Mouse (Mus musculus) midbrain, embryonic 13.5 days (tissue): Measurements from ENCODE around the gene Fsd1. TPM values are rescaled to one million over a fixed set of nuclear protein-coding genes. Genes with fewer than 3 reads are reported as not detected.

Experiments used
- ATAC-seq: fragments of 200-750 bp; cut with Nextera tagmentation; 2 replicates; pipeline ENCODE4 v1.8.0; 2017; ENCODE audit warnings: mild to moderate bottlenecking, moderate TSS enrichment, moderate library complexity
- H3K27ac ChIP-seq: fragments of 300-500 bp; sonication (generic); 2 replicates; pipeline ENCODE4 v1.5.1; 2015; ENCODE audit warnings: inconsistent platforms, mild to moderate bottlenecking, moderate library complexity
- H3K27me3 ChIP-seq: fragments of 300-500 bp; sonication (generic); 2 replicates; pipeline ENCODE4 v1.6.1; 2015; ENCODE audit warnings: mild to moderate bottlenecking, inconsistent platforms
- H3K36me3 ChIP-seq: fragments of 300-500 bp; sonication (generic); 2 replicates; pipeline ENCODE4 v1.6.1; 2015; ENCODE audit warnings: mild to moderate bottlenecking, inconsistent platforms
- H3K4me1 ChIP-seq: fragments of 300-500 bp; sonication (generic); replicated peaks from 2 replicates; pipeline ENCODE4 v1.6.1; 2015; ENCODE audit warnings: inconsistent platforms
- H3K4me2 ChIP-seq: fragments of 300-500 bp; sonication (generic); replicated peaks from 2 replicates; pipeline ENCODE4 v1.6.1; 2015; ENCODE audit warnings: moderate library complexity, mild to moderate bottlenecking, inconsistent platforms
- H3K4me3 ChIP-seq: fragments of 300-500 bp; sonication (generic); replicated peaks from 2 replicates; pipeline ENCODE4 v1.5.1; 2015; ENCODE audit warnings: mild to moderate bottlenecking, inconsistent platforms
- H3K9ac ChIP-seq: fragments of 300-500 bp; sonication (generic); replicated peaks from 2 replicates; pipeline ENCODE4 v1.6.1; 2015; ENCODE audit warnings: mild to moderate bottlenecking, inconsistent platforms
- H3K9me3 ChIP-seq: fragments of 300-500 bp; sonication (generic); 2 replicates; pipeline ENCODE4 v1.6.1; 2016; ENCODE audit warnings: mild to moderate bottlenecking, inconsistent platforms
- WGBS: fragments of 180-500 bp; shearing (Covaris S2); methylation state at CpG from one replicate; pipeline ENCODE4 v1.1.7; 2015; 5-methylcytosine and 5-hydroxymethylcytosine counted together
- polyA plus RNA-seq: library from polyadenylated mRNA; unstranded; fragments of >200 nt; fragmentation: Nextera tagmentation; extraction: Ambion mirVana; gene quantifications from 2 replicates; pipeline ENCODE4 v1.2.1, GENCODE M21; 2015

The Fsd1 gene
- polyA plus RNA-seq, 1 experiment from 2014 or later = 135 TPM

DNA sequence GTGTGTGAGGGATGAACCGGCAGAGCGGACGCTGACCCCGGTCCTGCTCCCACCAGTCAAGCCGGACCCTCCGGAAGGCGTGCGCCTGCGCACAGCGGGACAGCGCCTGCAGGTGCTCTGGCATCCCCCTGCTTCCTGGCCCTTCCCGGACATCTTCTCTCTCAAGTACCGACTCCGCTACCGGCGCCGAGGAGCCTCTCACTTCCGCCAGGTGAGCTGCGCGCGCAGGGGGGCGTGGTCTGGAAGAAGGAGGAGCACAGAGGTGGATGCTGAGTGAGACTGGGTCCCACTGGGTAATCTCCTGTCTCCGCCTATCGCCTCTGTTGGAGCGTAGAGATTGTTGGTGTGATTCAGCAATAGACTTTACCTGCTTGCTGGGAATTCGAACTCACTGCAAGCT is 30.2 kb upstream of the Fsd1 start:
- Histone ChIP-seq H3K9ac (peak overlapping the region; percentile 67), H3K4me3 (peak overlapping the region; percentile 48), H3K36me3 (0 out of 2 replicates have a peak, but pooled peaks cover under 1% of the 10 kb centered on the region), H3K4me1 (peaks cover 37% of the 10 kb centered on the region), H3K27me3 (peaks cover 22% of the 10 kb centered on the region), H3K9me3 (no peaks in the 10 kb centered on the region), H3K4me2 (peak overlapping the region; percentile 59), H3K27ac (peak overlapping the region; percentile 57)
- peak; percentile 24 for ATAC-seq
- WGBS = under 1% methylated on average over 26 of the region's 26 CpGs

DNA sequence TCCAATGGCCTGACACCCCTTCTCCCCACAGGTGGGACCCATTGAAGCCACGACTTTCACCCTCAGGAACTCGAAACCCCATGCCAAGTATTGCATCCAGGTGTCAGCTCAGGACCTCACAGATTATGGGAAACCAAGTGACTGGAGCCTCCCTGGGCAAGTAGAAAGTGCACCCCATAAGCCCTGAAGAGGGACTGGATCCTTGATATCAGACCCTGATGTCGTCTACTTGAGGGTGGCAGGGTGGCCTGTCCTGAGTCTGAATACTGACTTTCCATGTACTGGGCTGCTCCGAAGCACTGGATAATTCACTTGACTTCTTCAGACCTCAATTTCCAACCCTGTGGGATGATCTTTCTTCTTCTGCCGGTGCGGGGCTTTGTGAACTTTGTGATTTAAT is 29.7 kb upstream of the Fsd1 start:
- Histone ChIP-seq H3K27ac (peak overlapping the region; percentile 57), H3K36me3 (peaks cover 5% of the 10 kb centered on the region), H3K4me2 (peak overlapping the region; percentile 59), H3K9ac (peak overlapping the region; percentile 67), H3K9me3 (no peaks in the 10 kb centered on the region), H3K4me3 (peak overlapping the region; percentile 48), H3K27me3 (peaks cover 19% of the 10 kb centered on the region), H3K4me1 (peaks cover 37% of the 10 kb centered on the region)
- ATAC-seq = no peak
- WGBS = 34% methylated on average over 6 of the region's 6 CpGs

DNA sequence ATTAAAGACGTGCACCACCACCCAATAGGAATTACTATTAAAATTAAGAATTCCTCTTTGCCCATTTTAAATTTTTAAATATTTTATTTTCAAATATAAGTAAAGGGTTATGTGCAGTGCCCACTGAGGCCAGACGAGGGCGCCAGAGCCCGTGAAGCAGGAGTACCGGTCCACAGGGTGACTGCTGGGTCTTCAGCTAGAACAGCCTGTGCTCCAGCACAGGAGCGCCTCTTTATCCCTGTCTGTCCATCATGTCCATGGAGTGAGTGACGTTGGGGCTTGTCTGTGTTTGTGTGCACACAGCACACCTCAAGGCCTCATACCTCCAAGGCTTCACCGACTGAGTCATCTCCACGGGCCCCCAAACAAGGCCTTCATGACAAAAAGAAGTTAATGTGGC is 29.1 kb upstream of the Fsd1 start:
- no peak overlapping the region for H3K9ac ChIP-seq
- peak; percentile 59 for ATAC-seq
- peaks cover 10% of the 10 kb centered on the region for H3K36me3 ChIP-seq
- peak overlapping the region; percentile 59 for H3K4me2 ChIP-seq
- WGBS = 13% methylated on average over 9 of the region's 9 CpGs
- H3K4me1 ChIP-seq = peaks cover 37% of the 10 kb centered on the region
- 0 out of 2 replicates have a peak overlapping the region, but pooled peaks have one; percentile 48 for H3K4me3 ChIP-seq
- H3K27me3 ChIP-seq = peaks cover 19% of the 10 kb centered on the region
- peak overlapping the region; percentile 57; the same call in 1 of the 2 replicates for H3K27ac ChIP-seq
- H3K9me3 ChIP-seq = no peaks in the 10 kb centered on the region

DNA sequence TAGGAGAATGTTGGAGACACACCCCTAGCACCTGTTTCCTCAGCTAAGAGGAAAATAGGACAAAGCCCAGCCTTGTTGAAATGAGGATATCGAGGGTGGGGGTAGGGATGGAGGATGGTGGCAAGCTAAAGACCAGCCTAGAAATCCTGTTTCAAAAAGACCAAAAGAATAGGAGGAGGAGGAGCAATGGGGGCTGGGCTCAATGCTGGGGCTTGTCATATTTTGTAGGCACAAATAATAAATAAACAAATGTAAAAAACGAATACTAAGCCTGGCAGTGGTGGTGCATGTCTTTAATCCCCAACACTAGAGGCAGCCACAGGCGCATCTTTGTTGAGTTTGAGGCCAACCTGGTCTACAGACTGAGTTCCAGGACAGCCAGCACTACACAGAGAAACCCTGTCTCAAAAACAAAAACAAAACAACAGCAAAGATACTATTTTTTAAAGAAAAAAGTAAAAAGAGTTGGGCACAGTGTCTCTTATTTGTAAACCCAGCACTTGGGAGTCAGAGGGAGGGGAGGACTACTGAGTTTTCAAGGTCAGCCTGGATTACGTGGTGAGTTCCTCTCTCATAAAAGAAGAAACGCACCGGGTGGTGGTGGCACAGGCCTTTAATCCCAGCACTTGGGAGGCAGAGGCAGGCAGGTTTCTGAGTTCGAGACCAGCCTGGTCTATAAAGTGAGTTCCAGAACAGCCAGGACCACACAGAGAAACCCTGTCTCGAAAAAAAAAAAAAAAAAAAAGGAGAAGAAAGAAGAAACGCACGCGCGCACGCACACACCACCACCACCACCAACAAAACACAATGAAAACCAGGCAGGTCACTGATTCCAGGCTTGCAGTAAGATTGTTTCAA is 28.4 kb upstream of the Fsd1 start:
- H3K27me3 ChIP-seq = peaks cover 14% of the 10 kb centered on the region
- peak overlapping the region; percentile 59 for H3K4me2 ChIP-seq
- ATAC-seq = no peak
- H3K27ac ChIP-seq = peak overlapping the region; percentile 92
- peaks cover 37% of the 10 kb centered on the region for H3K4me1 ChIP-seq
- H3K36me3 ChIP-seq = peaks cover 15% of the 10 kb centered on the region
- H3K9ac ChIP-seq = peak overlapping the region; percentile 49
- peak overlapping the region; percentile 56 for H3K4me3 ChIP-seq
- WGBS = 76% methylated on average over 13 of the region's 13 CpGs
- no peaks in the 10 kb centered on the region for H3K9me3 ChIP-seq

DNA sequence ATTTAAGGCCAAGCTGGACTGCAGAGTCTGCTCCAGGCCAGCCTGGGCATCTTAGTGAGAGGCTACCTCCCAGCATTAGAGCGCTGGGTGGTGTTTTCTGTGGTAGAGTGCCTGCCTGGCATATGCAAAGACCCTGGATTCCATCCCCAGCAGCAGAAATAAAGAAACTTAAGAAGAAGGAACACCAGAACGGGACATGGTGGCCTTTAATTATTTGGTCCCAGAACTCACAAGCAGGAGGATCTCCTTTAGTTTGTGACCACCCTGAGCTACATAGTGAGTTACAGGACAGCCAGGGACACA is 27.8 kb upstream of the Fsd1 start:
- no peak for ATAC-seq
- H3K4me1 ChIP-seq = peaks cover 37% of the 10 kb centered on the region
- H3K9ac ChIP-seq = peak overlapping the region; percentile 49
- H3K4me3 ChIP-seq = peak overlapping the region; percentile 56
- H3K36me3 ChIP-seq = peaks cover 20% of the 10 kb centered on the region
- no peaks in the 10 kb centered on the region for H3K9me3 ChIP-seq
- peak overlapping the region; percentile 92 for H3K27ac ChIP-seq
- peaks cover 14% of the 10 kb centered on the region for H3K27me3 ChIP-seq
- H3K4me2 ChIP-seq = peak overlapping the region; percentile 58
- WGBS = 34% methylated on average over 2 of the region's 2 CpGs

DNA sequence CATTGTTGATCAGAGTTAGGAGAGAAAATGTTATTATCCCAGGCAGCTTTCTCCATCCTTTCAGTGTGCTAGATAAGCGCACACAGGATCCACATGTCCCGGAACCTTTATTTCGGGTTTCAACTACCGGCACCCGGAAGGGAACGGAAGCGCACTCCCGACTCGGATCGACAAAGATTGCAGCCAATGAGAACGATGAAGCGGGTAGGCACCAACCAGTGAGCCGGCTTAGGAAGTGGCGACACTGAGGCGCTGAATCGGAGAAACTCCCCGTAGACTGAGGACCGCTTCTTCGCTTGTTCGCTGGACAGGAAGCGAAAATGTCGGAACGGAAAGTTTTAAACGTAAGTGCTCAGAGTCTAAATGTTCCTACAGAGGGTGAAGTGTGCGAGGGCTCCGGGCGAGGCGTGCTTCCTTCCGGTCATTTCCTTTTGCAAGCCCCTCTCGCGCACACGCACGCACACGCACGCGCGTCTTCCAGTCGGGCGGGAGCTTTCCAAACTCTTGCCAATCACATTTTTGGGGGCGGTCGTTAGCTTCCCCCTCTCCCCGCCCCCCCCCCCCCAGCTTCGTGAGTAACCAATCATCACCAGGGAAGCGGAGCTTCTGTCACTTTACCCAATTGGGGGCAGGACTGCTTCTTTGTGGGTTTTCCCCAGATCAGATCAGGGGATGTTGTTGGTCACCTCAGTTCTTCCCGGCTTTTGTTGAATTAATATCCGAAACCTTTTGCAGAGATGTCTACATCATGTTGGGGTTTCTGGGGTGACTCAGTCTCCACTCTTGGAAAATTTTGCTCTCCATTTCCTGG is 27.2 kb upstream of the Fsd1 start, which contains the start of gene Yju2:
Gene Yju2, plus strand, starts transcription at position 182 of the 811 bp plus-strand sequence.
- Histone ChIP-seq H3K27me3 (peaks cover 13% of the 10 kb centered on the region), H3K4me1 (peaks cover 37% of the 10 kb centered on the region), H3K4me3 (peak within 1 kb of the TSS; percentile 56), H3K4me2 (peak within 1 kb of the TSS; percentile 58), H3K9me3 (no peaks in the 10 kb centered on the region), H3K27ac (peak within 1 kb of the TSS; percentile 92), H3K9ac (peak within 1 kb of the TSS; percentile 62), H3K36me3 (peaks cover 25% of the 10 kb centered on the region)
- under 1% methylated on average over 46 of the region's 46 CpGs for WGBS
- peak; percentile 90 for ATAC-seq

DNA sequence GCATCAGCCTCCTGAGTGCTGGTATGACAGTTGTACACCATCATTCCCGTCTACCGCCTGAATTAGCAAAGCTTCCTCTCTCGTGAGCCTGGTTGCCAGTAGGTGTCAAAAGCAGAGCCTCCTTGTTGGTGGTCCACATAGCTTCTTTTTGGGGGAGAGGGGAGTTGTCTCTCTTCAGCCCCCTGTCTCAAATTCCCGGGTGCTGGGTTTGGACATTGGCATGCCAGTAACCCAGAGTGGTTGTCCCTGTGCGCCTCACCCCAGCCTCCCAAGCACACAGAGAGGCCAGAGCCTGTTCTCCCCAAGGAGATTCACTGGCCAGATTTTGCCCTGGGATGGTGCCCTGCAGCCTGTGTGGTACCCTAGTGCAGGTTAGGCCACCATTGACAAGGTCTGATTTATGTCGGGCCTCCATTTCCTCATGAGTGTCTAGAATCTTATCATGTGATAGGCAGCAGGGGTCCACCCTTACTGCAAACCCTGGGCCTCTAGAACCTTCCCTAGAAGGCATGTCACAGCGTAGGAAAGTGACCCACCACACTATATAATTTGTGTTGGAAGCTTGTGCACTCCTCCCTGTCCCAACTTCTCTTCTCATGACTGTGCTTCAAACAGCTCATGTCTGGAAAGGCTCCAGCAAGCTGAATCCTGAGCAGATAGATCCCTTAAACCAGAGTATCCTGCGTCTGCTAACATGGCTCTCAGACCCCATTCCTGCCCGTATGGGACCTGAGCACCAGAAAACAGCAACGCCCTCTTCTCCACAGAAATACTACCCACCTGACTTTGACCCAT is 26.2 kb upstream of the Fsd1 start:
- peaks cover 3% of the 10 kb centered on the region; the same call in 1 of the 2 replicates for H3K27me3 ChIP-seq
- peaks cover 35% of the 10 kb centered on the region for H3K36me3 ChIP-seq
- peaks cover 37% of the 10 kb centered on the region for H3K4me1 ChIP-seq
- H3K4me2 ChIP-seq = peak overlapping the region; percentile 58
- peak overlapping the region; percentile 59 for H3K9ac ChIP-seq
- peak overlapping the region; percentile 92 for H3K27ac ChIP-seq
- peak overlapping the region; percentile 56 for H3K4me3 ChIP-seq
- no peak for ATAC-seq
- 77% methylated on average over 10 of the region's 10 CpGs for WGBS
- H3K9me3 ChIP-seq = no peaks in the 10 kb centered on the region

DNA sequence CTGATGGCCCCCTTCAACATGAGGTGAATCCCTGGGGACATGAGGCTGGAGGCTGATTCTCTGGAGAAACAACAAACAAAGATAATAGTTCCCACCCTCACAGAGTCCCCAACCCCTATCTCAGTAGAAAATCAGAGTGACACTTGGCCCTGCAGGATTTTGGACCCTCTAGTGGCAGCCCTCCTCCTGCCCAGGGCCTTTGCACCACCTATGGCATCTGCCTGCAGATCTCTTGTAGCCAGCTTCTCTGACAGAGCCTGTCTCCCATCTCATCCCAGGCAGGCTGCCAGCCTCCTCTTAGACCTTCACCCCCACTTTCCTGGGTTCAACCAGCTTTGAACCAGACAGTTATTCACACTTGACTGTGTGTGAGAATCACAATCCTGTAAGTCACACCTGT is 25.5 kb upstream of the Fsd1 start:
- Histone ChIP-seq H3K27ac (no peak overlapping the region), H3K9ac (no peak overlapping the region), H3K9me3 (no peaks in the 10 kb centered on the region), H3K4me2 (no peak overlapping the region), H3K4me3 (no peak overlapping the region), H3K4me1 (peaks cover 34% of the 10 kb centered on the region), H3K36me3 (peaks cover 41% of the 10 kb centered on the region), H3K27me3 (no peaks in the 10 kb centered on the region)
- ATAC-seq = no peak

DNA sequence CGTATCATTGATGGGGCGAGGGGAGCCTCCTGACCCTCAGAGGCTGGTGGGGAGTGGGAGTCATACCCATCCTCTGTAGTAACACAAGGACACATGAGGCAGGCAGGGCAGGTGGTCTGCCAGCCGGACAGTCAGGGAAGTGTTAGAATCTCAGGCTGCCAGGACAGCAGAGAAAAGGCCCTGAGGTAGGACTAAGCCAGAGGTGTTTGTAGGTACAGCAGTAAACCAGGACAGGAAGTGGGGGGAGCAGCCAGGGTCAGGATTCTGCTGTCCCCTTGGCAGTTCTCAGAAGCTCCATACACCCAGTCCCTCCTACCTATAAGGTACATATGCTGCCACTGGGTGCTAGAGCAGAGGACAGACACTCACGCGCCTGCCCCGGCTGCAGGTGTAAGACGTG is 24.7 kb upstream of the Fsd1 start:
- peaks cover 48% of the 10 kb centered on the region for H3K36me3 ChIP-seq
- no peak overlapping the region for H3K9ac ChIP-seq
- no peak overlapping the region for H3K4me3 ChIP-seq
- no peak for ATAC-seq
- H3K27me3 ChIP-seq = no peaks in the 10 kb centered on the region
- H3K4me2 ChIP-seq = no peak overlapping the region
- 94% methylated on average over 7 of the region's 7 CpGs for WGBS
- H3K9me3 ChIP-seq = no peaks in the 10 kb centered on the region
- H3K4me1 ChIP-seq = peaks cover 25% of the 10 kb centered on the region
- no peak overlapping the region for H3K27ac ChIP-seq

DNA sequence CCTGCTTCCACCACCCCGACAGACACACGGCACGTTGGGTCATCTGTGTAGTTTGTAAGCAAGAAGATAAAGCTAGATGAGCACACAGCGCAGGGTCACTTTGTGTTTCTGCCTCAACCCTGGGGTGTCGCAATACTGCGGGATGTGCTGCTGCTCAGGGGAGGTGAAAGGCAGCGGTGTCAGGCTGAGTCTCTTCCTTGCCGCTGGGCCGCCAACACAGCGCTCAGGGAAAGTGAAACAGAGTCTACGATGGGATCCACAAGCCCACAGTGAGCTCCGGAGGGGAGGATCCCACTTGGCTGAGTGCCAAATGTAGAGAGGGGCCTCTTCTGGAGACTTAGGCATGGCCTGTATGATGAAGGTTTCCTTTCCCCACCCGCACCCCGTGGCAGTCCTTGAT is 23.1 kb upstream of the Fsd1 start:
- no peak for ATAC-seq
- Histone ChIP-seq H3K4me1 (peaks cover 22% of the 10 kb centered on the region), H3K4me3 (no peak overlapping the region), H3K27me3 (no peaks in the 10 kb centered on the region), H3K36me3 (peaks cover 61% of the 10 kb centered on the region), H3K27ac (no peak overlapping the region), H3K9ac (no peak overlapping the region), H3K4me2 (no peak overlapping the region), H3K9me3 (no peaks in the 10 kb centered on the region)
- WGBS = 87% methylated on average over 14 of the region's 14 CpGs

DNA sequence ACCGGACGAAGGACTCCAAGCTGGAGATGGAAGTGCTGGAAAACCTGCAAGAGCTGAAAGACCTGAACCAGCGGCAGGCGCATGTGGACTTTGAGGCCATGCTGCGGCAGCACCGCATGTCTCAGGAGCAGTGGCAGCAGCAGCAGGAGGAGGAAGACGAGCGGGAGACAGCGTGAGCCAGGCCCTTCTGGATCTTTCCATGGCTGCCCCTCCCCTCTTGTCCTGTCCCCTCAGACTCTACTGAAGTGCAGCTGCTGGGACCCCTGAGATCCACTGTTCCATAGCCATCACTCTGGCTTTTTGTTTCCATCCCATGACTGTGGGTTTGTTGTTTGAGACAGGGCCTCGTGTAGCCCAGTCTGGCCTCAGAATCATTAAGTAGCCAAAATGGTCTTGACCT is 21.8 kb upstream of the Fsd1 start:
- Histone ChIP-seq H3K4me2 (no peak overlapping the region), H3K27ac (no peak overlapping the region), H3K4me1 (peaks cover 30% of the 10 kb centered on the region), H3K9me3 (no peaks in the 10 kb centered on the region), H3K36me3 (peaks cover 61% of the 10 kb centered on the region), H3K9ac (no peak overlapping the region), H3K27me3 (no peaks in the 10 kb centered on the region), H3K4me3 (no peak overlapping the region)
- WGBS = 94% methylated on average over 10 of the region's 10 CpGs
- ATAC-seq = no peak
